Mouse (Mus musculus): ENCODE results near the gene Sod1.
A peak's percentile ranks its signal among the peaks of the same experiment; 100 is the strongest.
"Not testable (repeated sequence)": the region's sequence is repeated elsewhere in the genome, so short reads cannot be mapped to it uniquely, and the experiment has no call there.

Sod1 gene

GRCm38 (mm10) chr16:90213477-90214339 lies 6.8 kb upstream of the Sod1 start:
- no peak for DNase-seq

GRCm38 (mm10) chr16:90214731-90215565 lies 5.6 kb upstream of the Sod1 start:
- DNase-seq: no peak

GRCm38 (mm10) chr16:90215879-90216278 lies 4.7 kb upstream of the Sod1 start:
- not testable (repeated sequence) for DNase-seq

- no peak for DNase-seq
Measured at GRCm38 (mm10) chr16:90216414-90216813, 4.1 kb upstream of the Sod1 start.

GRCm38 (mm10) chr16:90217356-90217755 lies 3.2 kb upstream of the Sod1 start:
- DNase-seq: no peak

- DNase-seq: no peak
Measured at GRCm38 (mm10) chr16:90217926-90218325, 2.6 kb upstream of the Sod1 start.

- not testable (repeated sequence) for DNase-seq
Measured at GRCm38 (mm10) chr16:90219445-90219844, 1.1 kb upstream of the Sod1 start.

- no peak for DNase-seq
Measured at GRCm38 (mm10) chr16:90220892-90221431, 408 bp downstream of the Sod1 start.

GRCm38 (mm10) chr16:90221441-90222070 lies 1.0 kb downstream of the Sod1 start:
- DNase-seq: peak; percentile 25

- no peak for DNase-seq
Measured at GRCm38 (mm10) chr16:90229897-90230296, 9.3 kb downstream of the Sod1 start.

GRCm38 (mm10) chr16:90231302-90231701 lies 10.7 kb downstream of the Sod1 start:
- no peak for DNase-seq

GRCm38 (mm10) chr16:90233702-90234101 lies 13.1 kb downstream of the Sod1 start:
- no peak for DNase-seq

- no peak for DNase-seq
Measured at GRCm38 (mm10) chr16:90234617-90235016, 14.1 kb downstream of the Sod1 start.

- no peak for DNase-seq
Measured at GRCm38 (mm10) chr16:90235188-90235587, 14.6 kb downstream of the Sod1 start.

GRCm38 (mm10) chr16:90239128-90239746 lies 18.7 kb downstream of the Sod1 start:
- DNase-seq: no peak

- DNase-seq: no peak
Measured at GRCm38 (mm10) chr16:90241875-90242274, 21.3 kb downstream of the Sod1 start.

- no peak for DNase-seq
Measured at GRCm38 (mm10) chr16:90242426-90243304, 22.1 kb downstream of the Sod1 start.

GRCm38 (mm10) chr16:90250099-90250498 lies 29.5 kb downstream of the Sod1 start:
- peak; percentile 23 to 28 for DNase-seq

GRCm38 (mm10) chr16:90251256-90251655 lies 30.7 kb downstream of the Sod1 start:
- DNase-seq: not testable (repeated sequence)

GRCm38 (mm10) chr16:90252521-90252920 lies 32.0 kb downstream of the Sod1 start:
- no peak for DNase-seq

GRCm38 (mm10) chr16:90258950-90259349 lies 38.4 kb downstream of the Sod1 start:
- DNase-seq: no peak

Data from cerebellum, adult 18-20 months (tissue).